Mouse (Mus musculus) macrophage (primary cell): ENCODE results near the gene Defa20. TPM values are rescaled to one million over a fixed set of nuclear protein-coding genes. Genes with fewer than 3 reads are reported as not detected.
"Not testable (repeated sequence)": the region's sequence is repeated elsewhere in the genome, so short reads cannot be mapped to it uniquely, and the experiment has no call there.

Experiments used
- H3K27ac ChIP-seq: fragments of 350-480 bp; formaldehyde crosslinking; 2 replicates; pipeline ENCODE4 v1.9.0; 2021
- H3K36me3 ChIP-seq: fragments of 350-480 bp; formaldehyde crosslinking; 2 replicates; pipeline ENCODE4 v1.9.0; 2021; ENCODE audit errors: inconsistent target
- H3K4me3 ChIP-seq: fragments of 350-480 bp; formaldehyde crosslinking; 2 replicates; pipeline ENCODE4 v1.9.0; 2021; ENCODE audit errors: inconsistent target
- H3K79me2 ChIP-seq: fragments of 350-480 bp; formaldehyde crosslinking; 2 replicates; pipeline ENCODE4 v1.9.0; 2021; ENCODE audit errors: inconsistent target
- WGBS: methylation state at CpG from one replicate; pipeline ENCODE4 v1.1.7; 2026; ENCODE audit warnings: inconsistent platforms; ENCODE audit not compliant: missing documents; 5-methylcytosine and 5-hydroxymethylcytosine counted together
- polyA plus RNA-seq: library from polyadenylated mRNA; stranded (reverse); fragments of 250-400 nt; gene quantifications from 3 replicates; pipeline ENCODE4 v1.2.4, GENCODE M21; 2018; ENCODE audit warnings: inconsistent platforms
- total RNA-seq, 78 experiments: library from RNA; depleted of rRNA; stranded (reverse); fragments of 250-400 nt; gene quantifications; 1 replicate in 9 of 78; 2 replicates in 24 of 78; 3 replicates in 43 of 78; 4 replicates in 2 of 78; pipeline ENCODE4 v1.2.4; 2018; ENCODE audit warnings: inconsistent platforms in 56 of 78

The Defa20 gene
- total RNA-seq (2018; cell fraction: chromatin; rRNA removed), result not detected
- total RNA-seq (2018; cell fraction: cytosol; rRNA removed), result not detected
- total RNA-seq (2018; cell fraction: nucleus; rRNA removed), result not detected
- not detected in 3 replicates for polyA plus RNA-seq

DNA sequence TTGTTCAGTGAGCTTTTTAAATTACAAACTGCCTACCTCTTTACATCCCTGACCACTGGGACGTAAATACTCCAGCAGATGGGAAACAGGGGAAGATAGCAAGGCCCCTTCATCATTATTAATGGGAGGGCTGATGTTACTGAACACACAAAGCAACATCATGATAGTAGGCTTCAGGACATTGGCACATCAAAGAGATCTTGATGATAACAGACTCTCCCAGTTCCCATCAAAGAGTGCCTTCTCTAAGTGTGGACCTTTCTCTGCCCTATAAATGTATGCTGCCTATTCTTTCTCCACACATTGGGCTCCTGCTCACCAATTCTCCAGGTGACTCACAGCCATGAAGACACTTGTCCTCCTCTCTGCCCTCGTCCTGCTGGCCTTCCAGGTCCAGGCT is at the start of gene Defa20:
TSS of gene Defa20 (plus strand) at position 301 of the 400 bp plus-strand sequence.
- not testable (repeated sequence) for H3K4me3 ChIP-seq, H3K79me2 ChIP-seq, H3K36me3 ChIP-seq, H3K27ac ChIP-seq
- no CpG with 5 or more reads among the region's 2 CpGs for WGBS

- H3K36me3 ChIP-seq, H3K27ac ChIP-seq, H3K4me3 ChIP-seq, H3K79me2 ChIP-seq: not testable (repeated sequence)
- no CpG with 5 or more reads among the region's 2 CpGs for WGBS
These were observed 19.7 kb downstream of the Defa20 start, which contains the start of gene Defa32 for GRCm38 (mm10) chr8:21528732-21529131. Defa32 (plus strand) TSS chr8:21529032.

Other genes with a start within 250 kb of the Defa20 start
- not detected in 3 replicates for gene Defa27, start 193.7 kb upstream of the Defa20 start, polyA plus RNA-seq
- gene Defa29, start 182.2 kb upstream of the Defa20 start, polyA plus RNA-seq, result not detected in 3 replicates
- gene Defa2, start 130.7 kb upstream of the Defa20 start, polyA plus RNA-seq, result not detected in 3 replicates
- not detected in 3 replicates for gene Defa33, start 117.4 kb upstream of the Defa20 start, polyA plus RNA-seq
- not detected in 3 replicates for gene Defa36, start 81.8 kb upstream of the Defa20 start, polyA plus RNA-seq
- gene Gm7849, start 52.7 kb upstream of the Defa20 start, polyA plus RNA-seq, result not detected in 3 replicates
- gene Defa32, start 19.8 kb downstream of the Defa20 start, polyA plus RNA-seq, result not detected in 3 replicates
- gene Defa37, start 56.1 kb downstream of the Defa20 start, polyA plus RNA-seq, result not detected in 3 replicates
- gene Defa28, start 73.7 kb downstream of the Defa20 start, polyA plus RNA-seq, result not detected in 3 replicates
- not detected in 3 replicates for gene Gm7861, start 85.2 kb downstream of the Defa20 start, polyA plus RNA-seq
- gene Defa26, start 108.9 kb downstream of the Defa20 start, polyA plus RNA-seq, result not detected in 3 replicates
- gene Defa17, start 146.5 kb downstream of the Defa20 start, polyA plus RNA-seq, result not detected in 3 replicates
- gene Defa34, start 156.5 kb downstream of the Defa20 start, polyA plus RNA-seq, result not detected in 3 replicates
- gene AY761184, start 194.4 kb downstream of the Defa20 start, polyA plus RNA-seq, result not detected in 3 replicates
- not detected in 3 replicates for gene Defa24, start 225.2 kb downstream of the Defa20 start, polyA plus RNA-seq